Mouse (Mus musculus): ENCODE data around the gene Dpy19l3.

Dpy19l3 gene

DNA sequence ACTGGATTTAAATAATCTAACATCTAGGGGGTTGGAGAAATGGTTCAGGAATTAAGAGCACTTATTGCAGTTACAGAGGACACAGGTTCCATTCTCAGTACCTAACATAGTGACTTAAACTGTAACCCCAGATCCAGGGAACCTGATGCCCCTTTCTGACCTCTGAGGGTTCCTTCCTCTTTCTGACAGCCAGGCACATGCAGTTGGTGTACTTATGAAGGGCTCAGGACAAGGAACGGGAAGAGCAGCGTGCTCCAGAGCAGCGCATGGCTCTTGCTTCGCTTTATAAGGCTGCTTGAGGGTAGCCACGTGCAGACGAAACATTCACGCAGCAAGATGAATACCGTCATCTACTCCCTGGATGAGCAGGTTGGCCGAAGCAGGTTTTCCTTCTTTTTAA, 3.4 kb downstream of the Dpy19l3 start:
- DNase-seq (ENCODE audit: low spot score), result no peak

DNA sequence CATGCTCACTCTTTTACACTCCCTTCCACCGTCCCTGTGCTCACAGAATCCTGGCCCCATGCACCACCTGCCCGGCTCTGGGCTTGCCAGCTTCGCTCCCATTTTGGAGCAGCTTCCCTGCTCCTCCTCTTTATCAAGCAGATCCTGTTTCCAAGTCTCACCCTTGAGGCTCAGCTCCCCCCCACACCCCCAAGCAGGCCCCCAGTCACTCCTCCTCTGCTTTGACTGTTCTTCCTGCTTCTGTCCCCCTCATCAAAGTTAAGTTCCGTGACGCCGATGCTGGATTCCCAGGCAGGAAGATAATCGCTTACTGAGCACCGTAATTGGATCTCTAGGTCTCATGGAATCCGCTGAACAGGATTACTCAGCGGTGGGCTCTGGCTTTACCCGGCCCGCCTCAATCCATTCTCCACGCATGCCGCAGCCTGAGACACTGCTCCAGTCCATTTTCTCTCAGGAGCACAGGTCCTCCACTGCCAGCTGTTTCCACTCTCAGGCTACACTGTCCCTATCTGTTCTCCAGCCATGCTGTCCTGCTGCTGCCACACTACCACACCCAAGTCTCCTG, 6.8 kb downstream of the Dpy19l3 start:
- DNase-seq (ENCODE audit: low spot score), result no peak

DNA sequence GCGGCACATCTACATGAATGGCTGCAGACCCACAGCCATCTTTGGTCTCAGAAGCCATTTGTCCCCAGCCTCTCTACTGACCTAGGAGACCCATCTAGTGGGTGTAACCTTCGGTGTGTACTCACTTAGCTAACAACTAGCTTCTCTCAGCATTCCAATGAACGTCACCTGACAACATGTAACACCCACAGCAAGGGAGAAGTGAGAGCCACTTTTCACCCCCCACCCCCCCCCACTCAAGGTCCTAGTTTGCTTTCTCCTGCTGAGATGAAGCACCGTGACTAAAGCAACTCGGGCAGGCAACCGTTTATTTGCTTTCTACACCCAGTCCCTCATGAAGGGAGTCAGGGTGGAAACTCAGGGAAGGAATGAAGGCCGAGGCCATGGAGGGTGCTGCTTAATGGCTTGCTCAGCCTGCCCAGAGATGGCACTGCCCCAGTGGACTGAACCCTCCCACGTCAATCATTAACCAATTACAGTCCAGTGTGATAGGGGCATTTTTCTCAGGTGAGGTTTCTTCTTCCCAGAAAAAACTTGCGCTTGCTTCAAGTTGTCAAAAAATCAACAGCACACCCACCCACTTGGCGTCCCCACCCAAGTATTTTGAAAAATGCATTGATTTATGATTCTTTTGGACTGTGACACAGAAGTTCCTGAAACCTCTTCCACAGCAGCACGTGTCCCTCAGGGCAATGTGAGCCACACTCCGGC, 7.4 kb downstream of the Dpy19l3 start:
- DNase-seq (ENCODE audit: low spot score), result no peak

DNA sequence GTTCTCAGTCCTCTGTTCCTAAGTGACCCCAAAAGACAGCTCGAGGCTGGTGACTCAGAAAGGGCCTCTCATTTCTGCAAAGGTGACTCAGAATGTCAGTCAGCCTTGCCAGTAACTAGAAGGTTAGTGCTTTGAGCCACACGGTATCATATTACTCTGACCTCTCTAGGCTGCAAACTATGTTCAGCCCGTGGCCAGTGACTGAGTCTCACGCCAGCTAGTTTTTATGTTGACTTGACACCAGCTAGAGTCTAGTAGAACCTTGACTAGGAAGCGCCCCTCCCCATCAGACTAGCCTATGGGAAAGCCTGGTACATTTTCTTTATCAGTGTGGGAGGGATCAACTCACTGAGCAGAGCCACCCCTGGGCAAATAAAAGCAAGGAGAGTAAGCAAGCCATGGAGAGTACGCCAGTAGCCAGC, 9.0 kb downstream of the Dpy19l3 start:
- no peak for DNase-seq (ENCODE audit: low spot score)

DNA sequence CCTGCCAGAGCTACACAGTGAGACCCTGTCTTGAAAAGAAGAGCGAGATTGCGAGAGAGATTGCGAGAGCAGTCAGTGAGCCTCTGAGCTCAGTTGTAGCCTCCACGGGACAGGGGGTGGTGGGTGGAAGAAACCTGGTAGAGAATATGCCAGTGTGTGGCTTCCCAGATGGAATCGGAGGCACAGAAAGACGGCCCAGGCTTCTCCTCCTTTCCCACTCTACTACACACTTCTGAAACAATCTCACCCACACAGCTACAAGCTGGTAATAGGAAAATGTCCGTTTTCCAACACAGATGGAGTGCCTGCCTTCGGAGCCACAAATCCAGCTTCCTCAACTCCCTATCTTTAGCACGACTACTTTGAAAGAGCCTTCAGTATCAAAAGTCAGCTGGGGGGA, 9.5 kb downstream of the Dpy19l3 start:
- peak; percentile 47 for DNase-seq (ENCODE audit: low spot score)

DNA sequence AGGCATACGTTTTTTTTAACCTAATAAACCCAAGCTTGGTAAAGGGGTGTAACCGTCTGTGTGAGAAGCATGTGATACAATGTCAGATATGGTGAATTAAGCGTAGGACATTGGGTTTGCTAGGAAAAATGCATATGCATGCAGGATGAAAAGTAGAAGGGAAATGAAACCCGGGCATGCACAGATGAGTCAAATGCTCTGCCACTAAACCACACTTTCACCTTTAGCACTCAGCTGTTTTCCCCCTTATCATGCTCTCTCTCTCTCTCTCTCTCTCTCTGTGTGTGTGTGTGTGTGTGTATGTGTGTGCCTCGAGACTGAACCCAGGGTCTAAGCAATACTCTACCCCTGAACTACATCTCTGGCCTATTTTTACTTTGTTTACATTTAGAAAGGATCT, 11.9 kb downstream of the Dpy19l3 start:
- DNase-seq (ENCODE audit: low spot score), result no peak

DNA sequence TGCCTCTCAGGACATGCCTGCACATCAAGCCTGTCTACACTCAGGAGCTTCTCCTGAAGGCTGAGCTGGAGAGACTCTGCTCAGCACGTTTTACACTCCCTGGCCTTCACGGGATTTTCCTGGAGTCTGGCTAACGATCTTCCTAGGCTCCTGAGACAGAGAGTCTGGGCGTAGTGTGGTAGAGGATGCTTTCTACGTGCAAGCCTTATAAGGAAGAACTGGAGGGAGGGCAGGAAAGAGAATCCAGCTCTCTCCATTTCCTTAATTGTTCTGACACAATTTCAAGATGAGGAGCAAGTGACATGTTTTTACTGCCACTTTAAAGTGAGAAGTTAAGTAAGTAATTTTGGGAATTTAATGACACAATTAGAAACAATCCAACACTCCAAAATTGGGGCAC, 12.4 kb downstream of the Dpy19l3 start:
- no peak for DNase-seq (ENCODE audit: low spot score)

DNA sequence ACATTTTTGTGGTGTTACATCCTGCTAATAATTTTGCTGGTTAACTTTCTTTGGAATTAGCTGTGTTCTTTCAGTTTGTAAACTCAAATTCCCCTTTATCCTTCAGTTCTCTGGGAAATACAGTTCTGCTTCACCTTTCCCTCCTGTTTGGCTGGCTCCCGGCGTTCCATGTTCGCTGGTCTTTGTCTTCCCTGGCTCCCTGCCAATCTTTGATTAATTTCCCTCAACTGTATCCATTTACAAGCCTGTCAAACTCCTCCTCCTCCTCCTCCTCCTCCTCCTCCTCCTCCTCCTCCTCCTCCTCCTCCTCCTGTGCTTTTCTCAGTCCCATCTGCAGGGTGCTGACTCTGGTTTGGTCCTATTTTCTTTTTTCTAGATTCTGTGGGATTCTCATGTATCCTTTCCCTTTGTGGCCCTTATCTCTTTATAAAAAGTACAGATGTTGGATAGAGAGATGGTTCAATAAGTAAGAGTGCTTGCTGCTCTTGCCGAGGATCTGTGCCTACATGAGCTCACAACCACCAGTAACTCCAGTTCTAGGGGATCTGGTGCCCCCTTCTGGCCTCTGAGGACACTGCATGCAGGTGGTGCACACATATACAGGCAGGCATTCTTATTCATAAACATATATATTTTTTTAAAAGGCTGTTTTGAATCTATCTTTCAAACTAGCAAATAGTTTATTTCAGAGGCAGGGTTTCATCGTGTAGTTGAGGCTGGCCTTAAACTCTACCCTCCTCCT, 13.6 kb downstream of the Dpy19l3 start:
- DNase-seq (ENCODE audit: low spot score), result no peak

DNA sequence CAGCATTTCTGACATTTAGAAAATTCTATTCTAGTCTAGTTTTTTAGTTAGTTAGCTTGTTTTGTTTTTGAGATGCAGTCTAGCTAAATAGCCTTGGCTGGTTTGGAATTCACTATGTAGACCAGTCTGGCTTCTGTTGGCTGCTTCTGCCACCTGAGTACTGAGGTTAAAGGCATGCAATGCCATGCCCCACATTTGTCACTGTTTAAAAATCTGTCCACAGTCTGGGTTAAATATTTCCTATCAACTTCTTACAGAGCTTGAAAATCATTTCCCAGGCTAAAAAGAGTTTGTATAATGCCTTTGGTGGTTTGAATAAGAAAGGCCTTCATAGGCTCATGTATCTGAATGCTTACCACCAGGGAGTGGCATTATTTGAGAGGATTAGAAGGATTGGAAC, 15.4 kb downstream of the Dpy19l3 start:
- no peak for DNase-seq (ENCODE audit: low spot score)

DNA sequence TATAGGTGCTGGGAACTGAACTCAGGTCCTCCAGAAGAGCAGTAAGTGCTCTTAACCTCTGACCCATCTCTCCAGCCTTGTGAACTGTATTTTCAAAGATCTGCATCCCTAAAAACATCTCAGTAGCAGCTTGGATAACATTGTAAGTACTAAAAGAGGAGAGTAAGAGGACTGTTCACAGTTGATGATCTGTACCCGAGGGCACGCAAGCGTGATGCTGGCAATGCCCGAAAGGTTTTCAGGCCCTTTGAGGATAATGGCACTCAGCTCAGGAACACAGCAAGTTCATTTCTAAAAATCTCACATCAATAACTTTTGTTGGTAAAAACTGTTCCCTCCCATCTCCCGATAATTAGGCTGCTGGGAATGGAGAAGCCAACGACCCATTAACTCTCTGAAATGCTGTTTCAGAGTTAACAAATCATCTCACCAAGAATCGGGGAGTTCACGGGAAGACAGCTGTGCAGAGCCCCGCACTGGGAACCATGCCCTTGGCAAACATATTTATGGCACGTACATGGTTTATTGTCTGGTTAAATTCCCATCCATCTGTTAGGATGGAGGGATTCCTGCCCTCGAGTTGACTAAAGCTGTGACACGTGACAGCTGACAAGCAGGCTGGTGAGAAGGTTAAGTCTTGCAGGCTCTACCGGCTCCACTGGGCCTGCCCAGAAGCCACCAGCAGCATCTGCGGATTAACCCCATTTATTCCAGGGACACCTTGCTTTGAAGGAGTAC, 20.8 kb downstream of the Dpy19l3 start:
- no peak for DNase-seq (ENCODE audit: low spot score)

DNA sequence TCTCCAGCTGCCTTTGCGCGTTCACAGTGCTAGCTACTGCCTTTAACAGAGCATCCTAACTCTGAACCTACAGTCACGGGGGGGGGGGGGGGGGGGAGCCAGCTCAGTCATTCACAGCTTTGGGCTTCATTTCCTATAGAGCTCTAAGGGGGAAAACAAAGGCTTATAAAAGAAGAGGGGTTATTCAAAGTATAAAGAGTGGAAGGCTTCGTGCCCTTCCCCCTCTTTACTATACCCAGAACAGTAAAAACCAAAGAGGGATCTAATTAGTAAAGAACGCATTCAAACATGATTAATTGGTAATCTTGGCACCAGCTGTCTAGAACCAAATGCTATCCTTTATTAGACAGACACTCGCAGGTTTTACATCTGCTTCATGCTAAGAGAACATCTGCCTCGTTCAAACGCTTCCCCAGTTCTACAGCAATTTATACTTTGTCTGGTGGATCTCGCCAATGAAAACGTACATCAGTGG, 21.6 kb downstream of the Dpy19l3 start:
- DNase-seq (ENCODE audit: low spot score), result no peak

DNA sequence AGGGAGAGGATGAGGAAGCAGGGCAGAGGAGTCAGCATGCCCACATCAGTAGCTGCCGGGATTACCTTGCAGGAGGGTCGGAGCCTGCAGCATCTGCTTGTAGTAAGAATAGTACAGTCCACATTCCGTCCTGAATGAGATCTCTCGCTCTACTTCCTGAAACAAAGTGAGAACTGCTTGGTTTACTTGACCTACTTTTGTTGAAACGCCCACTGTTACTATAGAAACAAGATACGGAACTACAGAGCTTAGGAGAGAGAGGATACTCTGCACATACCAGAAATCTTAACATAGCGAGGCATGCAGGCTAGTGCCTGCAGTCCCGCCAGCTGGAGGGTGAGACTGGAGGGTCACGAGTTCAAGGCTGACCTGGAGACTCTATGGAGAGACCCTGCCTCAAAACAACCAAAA, 24.6 kb downstream of the Dpy19l3 start:
- DNase-seq (ENCODE audit: low spot score), result no peak

DNA sequence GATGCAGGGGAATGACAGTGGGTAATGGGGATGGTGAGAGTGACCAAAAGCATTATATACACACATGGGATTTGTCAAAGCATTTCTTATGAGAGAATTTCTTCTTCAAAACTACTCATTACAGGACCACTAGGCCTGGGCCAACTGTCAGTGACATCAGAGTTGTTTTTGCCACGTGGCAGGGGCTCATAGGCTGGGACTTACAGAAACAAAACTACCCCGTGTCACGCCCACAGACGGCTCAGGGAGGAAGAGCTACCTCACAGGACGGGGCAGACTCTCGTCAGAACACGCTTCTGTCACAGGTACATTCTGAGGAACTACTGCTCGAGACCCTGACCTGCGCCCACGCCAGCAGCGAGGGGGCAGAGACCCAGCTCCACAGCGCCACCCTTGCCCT, 25.9 kb downstream of the Dpy19l3 start:
- no peak for DNase-seq (ENCODE audit: low spot score)

DNA sequence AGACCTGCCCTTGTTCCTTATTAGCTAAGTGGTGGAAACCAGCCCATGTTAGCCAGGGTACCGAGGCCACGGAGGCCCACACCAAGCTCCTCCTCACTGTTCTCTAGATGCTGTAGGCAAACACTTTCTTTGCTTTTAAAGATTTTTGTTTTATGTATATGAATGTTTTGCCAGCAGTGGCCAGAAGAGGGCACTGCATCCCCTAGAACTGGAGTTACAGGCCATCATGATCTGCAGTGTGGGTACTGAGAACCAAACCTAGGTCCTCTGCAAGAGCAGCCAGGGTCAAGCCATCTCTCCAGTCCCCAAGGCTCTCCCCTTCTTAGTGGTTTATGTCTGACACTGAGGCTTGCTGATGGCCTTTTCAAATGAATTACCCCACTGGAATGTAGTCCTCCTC, 31.2 kb downstream of the Dpy19l3 start:
- no peak for DNase-seq (ENCODE audit: low spot score)

DNA sequence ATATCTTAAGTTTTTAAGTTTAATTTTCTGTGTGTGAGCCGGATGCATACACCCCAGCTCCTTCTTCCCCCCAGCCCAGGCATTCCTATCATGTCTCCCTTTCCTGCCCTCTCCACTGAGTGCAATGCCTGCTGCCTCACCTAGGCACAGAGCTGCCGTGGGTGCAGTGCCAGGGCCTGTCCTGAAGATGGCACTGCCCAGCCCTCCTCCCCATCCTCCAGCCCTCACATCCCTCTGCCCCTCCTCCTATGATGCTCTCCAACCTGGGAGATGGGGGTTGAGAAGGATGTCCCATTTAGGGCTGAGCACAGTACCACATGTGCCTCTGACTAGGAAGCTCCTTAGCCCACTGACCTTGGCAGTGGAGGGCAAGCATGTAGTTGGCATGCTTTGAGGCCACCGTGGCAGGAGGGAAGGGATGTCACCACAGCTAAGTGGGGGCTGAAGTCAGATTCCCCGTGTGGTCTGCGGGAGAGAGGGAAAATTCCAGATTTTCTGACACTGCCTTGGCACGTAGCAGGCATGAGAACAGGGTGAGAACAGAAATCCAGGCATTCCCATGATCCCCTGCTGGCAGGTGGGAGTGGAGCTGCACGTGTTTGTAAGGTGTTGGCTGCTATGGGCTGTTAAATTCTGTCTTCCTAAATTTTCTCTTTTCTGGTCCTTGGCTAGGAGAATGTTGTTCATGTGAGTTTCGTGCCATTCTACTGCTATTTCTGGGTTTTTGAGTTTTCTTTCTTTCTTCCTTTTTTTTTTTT, 35.7 kb downstream of the Dpy19l3 start:
- no peak for DNase-seq (ENCODE audit: low spot score)

DNA sequence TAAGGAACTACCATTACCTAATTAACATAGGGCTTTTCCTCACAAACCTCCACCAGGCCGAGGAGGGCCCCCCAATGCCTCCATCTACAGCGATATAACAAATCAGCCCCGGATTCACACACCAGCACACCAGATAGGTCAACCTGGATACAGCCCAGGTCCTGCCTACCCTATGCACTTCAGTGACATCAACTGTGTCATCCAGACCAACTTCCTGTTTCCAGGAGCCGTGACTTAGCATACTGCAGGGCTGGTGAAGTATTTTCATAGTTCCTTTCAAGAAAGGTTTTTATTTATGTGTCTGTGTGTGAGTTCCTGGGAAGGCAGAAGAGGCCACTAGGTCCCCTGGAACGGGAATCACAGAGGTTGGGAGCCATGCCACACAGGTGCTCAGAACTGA, 43.9 kb downstream of the Dpy19l3 start:
- no peak for DNase-seq (ENCODE audit: low spot score)

DNA sequence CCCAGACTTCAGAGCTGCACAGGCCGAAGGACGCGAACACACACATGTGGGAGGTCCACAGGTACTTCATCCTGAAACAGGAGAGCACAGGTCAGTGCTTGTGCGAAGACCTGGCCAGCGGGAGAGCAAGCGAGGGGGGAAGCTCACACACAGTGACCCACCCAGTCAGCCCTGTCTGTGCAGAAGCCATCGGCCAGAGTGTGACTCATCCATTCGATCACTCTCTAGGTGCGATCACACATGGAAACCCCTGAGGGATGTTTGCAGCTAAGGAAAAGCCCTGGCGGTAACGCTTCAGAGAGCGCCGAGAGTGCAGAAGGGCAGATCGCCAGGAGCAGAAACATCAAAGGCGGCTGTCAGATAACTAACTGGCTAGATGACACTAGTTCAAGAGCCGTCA, 46.2 kb downstream of the Dpy19l3 start:
- DNase-seq (ENCODE audit: low spot score), result no peak

DNA sequence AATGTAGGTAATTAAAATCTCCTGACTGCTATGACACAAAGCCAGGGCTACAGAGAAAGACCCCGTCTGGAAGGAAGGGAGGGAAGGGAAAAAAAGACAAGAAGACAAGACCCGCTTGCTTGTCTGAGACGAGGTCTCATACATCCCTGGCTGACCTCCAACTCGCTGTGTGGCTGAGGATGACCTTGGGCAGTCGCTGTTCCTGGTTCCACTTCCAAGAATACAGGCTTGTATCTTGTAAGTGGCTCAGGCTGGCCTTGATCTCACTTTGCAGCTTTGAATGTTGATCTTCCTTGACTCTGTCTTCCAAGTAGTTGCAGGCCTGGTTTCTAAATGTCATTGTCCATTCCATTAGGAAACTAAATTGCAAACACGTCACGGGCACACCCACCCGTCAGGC, 55.2 kb downstream of the Dpy19l3 start:
- no peak for DNase-seq (ENCODE audit: low spot score)

DNA sequence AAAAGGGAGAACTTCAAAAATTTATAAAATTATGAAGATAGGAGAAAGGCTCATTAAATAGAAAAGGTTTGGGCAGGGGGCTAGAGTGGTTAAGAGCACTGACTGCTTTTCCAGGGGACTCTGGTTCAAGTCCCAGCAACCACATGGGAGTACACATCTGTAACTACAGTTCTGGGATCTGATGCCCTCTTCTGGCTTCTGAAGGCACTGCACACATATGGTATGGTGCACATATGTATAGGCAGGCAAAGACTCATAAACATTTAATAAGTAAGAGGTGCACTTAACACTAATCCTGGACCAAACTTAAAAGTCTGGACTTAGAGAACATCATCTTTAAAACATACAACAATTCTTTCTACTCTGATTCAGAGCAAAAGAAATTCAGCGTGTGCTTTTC, 56.2 kb downstream of the Dpy19l3 start:
- DNase-seq (ENCODE audit: low spot score), result no peak

DNA sequence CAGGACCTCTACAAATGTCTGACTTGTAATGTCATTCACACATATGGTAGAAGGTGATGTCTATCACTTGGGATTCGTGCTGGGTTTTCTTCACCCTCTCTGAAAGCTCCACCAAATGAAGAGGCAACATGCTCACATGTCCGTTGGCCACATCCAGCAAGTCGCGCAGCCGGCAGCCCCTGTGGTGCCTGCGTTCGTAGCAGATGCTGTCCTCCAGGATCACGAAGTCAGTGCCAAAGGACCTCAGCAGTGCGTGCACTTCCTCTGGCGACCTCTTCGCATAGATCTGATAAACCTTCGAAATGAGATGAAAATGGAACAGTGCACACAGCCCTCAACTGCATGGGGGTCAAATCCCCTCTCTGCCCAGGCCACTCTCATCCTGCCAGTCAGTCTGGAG, 61.6 kb downstream of the Dpy19l3 start:
- no peak for DNase-seq (ENCODE audit: low spot score)

DNA sequence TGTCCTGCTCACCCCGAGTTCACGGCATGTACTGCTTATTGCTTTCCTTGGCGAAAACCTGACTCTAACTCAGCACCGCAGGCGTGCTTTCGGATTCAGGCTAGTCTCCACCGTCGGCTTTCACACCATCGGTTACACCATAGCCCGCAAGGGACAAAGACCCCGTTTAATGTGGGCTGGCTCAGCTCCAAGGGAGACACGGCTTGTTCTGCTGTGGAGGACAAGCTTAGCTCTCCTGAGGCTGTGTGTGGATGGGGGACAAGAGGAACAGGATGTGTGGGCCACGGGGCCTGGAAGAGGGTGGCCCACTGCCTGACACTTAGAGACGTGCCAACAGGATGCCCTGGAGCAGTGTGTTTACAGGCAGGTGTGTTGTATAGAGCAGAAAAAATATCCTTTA, 62.1 kb downstream of the Dpy19l3 start:
- DNase-seq (ENCODE audit: low spot score), result no peak

DNA sequence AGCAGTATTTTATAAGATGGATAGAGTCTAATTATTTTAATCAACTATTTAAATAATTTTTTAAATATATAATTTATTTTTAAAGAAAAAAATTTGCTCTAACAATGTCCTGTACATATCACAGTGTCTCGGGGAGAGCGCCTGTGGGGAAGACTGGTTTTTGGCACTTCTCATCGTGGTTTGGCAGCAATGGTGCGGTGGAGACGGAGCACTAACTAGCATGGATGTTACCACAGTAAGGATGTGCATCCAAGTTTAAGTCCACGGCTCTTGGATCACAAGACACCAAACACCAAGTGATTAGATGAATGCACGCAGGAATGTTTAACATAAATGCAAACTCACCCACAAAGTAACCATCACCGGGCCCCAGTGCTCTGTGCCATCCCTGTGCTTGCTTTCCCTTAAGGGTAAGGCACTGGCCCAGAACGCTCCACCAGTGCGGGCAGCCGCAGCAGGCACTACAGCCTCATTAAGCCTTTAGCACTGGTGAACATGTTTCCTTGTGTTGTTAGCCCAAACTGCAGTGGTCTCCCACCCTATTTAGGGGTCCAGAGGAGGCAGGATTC, 65.4 kb downstream of the Dpy19l3 start:
- no peak for DNase-seq (ENCODE audit: low spot score)

Measured in left cerebral cortex, adult 11 months (tissue).